Mouse (Mus musculus): ENCODE data around the gene Ryk.

Ryk gene

GRCm38 (mm10) chr9:102834742-102835591 is at the start of gene Ryk:
Ryk (plus strand) TSS chr9:102834917.
- peak; percentile 71 for DNase-seq

GRCm38 (mm10) chr9:102789491-102789890 is 45.2 kb upstream of the Ryk start:
- DNase-seq = no peak

GRCm38 (mm10) chr9:102791845-102792244 is 42.9 kb upstream of the Ryk start:
- DNase-seq = no peak

- no peak for DNase-seq
These were observed 41.9 kb upstream of the Ryk start for GRCm38 (mm10) chr9:102792836-102793235.

GRCm38 (mm10) chr9:102793286-102793809 is 41.4 kb upstream of the Ryk start:
- peak; percentile 11 for DNase-seq

- no peak for DNase-seq
These were observed 36.3 kb upstream of the Ryk start for GRCm38 (mm10) chr9:102798406-102798805.

GRCm38 (mm10) chr9:102806056-102806573 is 28.6 kb upstream of the Ryk start:
- no peak for DNase-seq

- DNase-seq = no peak
These were observed 23.5 kb upstream of the Ryk start for GRCm38 (mm10) chr9:102811192-102811591.

- DNase-seq = no peak
These were observed 16.5 kb upstream of the Ryk start for GRCm38 (mm10) chr9:102818228-102818627.

GRCm38 (mm10) chr9:102828604-102829003 is 6.1 kb upstream of the Ryk start:
- no peak for DNase-seq

- DNase-seq = no peak
These were observed 3.2 kb upstream of the Ryk start for GRCm38 (mm10) chr9:102831541-102831940.

GRCm38 (mm10) chr9:102834414-102834741 is 339 bp upstream of the Ryk start:
- no peak for DNase-seq

- no peak for DNase-seq
These were observed 1.6 kb downstream of the Ryk start for GRCm38 (mm10) chr9:102836279-102836678.

GRCm38 (mm10) chr9:102840792-102841778 is 6.4 kb downstream of the Ryk start:
- no peak for DNase-seq

- DNase-seq = no peak
These were observed 7.1 kb downstream of the Ryk start for GRCm38 (mm10) chr9:102841832-102842231.

- no peak for DNase-seq
These were observed 7.8 kb downstream of the Ryk start for GRCm38 (mm10) chr9:102842498-102842897.

GRCm38 (mm10) chr9:102843577-102843976 is 8.9 kb downstream of the Ryk start:
- DNase-seq = no peak

- no peak for DNase-seq
These were observed 11.1 kb downstream of the Ryk start for GRCm38 (mm10) chr9:102845851-102846250.

- DNase-seq = no peak
These were observed 11.6 kb downstream of the Ryk start for GRCm38 (mm10) chr9:102846348-102846747.

GRCm38 (mm10) chr9:102852076-102853022 is 17.6 kb downstream of the Ryk start:
- DNase-seq = no peak

GRCm38 (mm10) chr9:102857856-102858255 is 23.1 kb downstream of the Ryk start:
- DNase-seq = no peak

GRCm38 (mm10) chr9:102858283-102858682 is 23.6 kb downstream of the Ryk start:
- no peak for DNase-seq

All from right cerebral cortex, postnatal 14 days (tissue).